Mouse (Mus musculus) hematopoietic stem cell, adult 5-6 weeks (primary cell): Measurements from ENCODE around the gene Taar4. TPM values are rescaled to one million over a fixed set of nuclear protein-coding genes. Genes with fewer than 3 reads are reported as not detected.

Experiments used
- ATAC-seq, 2 experiments: fragments of 125-278 bp in 1 of 2; replicated peaks in 1 of 2; 2 replicates each; pipeline ENCODE4 v1.8.0; 2016 to 2017; ENCODE audit warnings: inconsistent platforms in 2 of 2, mild to moderate bottlenecking in 2 of 2, moderate number of reproducible peaks in 2 of 2, low read depth in 1 of 2, moderate TSS enrichment in 1 of 2; ENCODE audit not compliant: low FRiP score in 2 of 2, poor library complexity in 2 of 2, severe bottlenecking in 2 of 2, insufficient read depth in 1 of 2, low TSS enrichment in 1 of 2
- total RNA-seq: library from RNA; stranded (forward); fragments of 172-1452, 232-1000 nt; gene quantifications from 2 replicates; pipeline ENCODE4 v1.2.3, GENCODE M21; 2017

Gene Taar4
- not detected in 2 replicates for total RNA-seq

DNA sequence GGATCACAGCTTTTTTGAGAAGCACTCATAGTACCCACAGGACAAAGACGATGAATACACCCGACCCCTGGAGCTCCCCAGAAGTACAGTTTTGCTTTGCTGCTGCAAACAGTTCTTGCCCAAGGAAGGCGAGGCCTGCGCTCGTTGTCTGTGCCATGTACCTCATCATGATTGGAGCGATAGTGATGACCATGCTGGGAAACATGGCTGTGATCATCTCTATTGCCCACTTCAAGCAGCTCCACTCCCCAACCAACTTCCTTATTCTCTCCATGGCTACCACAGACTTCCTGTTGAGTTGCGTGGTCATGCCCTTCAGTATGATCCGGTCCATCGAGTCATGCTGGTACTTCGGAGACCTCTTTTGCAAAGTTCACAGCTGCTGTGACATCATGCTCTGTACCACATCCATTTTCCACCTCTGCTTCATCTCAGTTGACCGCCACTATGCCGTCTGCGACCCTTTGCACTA is at the start of gene Taar4:
Gene Taar4 (plus strand): TSS at position 51 of the 472 bp plus-strand sequence.
- ATAC-seq = peak; percentile 56 to 59

DNA sequence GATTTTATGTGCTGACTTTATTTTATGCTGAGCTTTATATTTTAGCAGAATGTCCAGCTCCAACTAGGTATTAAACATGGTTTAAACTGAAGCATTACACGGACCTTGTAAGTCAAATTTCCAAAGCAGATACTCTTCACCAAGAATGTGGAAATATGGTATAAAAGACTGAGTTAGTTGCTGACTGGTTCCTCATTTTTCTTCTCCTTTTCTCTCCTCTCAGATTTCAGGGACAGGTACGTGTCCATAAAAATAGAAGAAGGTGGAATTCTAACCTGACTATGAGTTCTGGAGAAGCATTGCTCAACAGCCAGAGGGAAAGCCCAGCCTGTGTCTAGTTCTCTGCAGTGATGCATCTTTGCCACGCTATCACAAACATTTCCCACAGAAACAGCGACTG is 40.2 kb upstream of the Taar4 start, which contains the start of gene Taar1:
Gene Taar1 (plus strand): TSS at position 301 of the 400 bp plus-strand sequence.
- no peak for ATAC-seq

DNA sequence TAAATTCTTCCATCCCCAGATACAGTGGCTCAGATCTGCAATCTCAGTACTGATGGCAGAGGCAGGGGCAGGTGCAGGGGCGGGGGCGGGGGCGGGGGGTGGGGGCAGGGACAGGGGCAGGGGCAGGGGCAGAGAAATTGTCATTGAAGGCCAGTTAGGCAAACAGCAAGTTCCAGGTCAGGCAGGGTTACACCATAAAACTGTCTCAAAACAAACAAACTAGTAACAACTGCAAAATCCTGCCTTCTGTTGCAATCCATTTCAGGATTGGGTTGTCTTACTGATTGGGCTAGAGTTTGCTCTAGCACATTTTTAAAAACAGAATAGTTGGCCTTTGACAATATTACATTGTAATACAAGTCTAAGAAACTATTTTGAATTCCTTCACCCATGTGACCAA is 37.8 kb upstream of the Taar4 start:
- no peak for ATAC-seq

DNA sequence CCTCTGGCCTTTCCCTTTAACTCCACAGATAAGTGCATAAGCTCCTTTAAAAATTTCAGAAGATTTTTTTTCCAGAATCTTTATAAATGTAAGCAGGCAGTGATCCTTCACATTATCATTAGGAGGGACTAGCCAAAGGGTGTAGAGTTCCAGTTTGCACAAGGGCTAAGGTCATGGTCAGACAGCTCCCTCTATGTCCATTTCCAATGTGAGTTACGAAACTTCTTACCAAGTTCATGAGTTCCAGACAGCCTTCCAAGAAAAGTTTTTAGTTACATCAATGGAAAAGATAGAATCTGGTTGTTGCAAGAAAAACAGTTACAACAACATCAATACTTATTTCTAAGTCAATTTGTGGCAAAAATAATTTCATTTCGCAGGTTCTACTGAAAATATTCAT is 36.4 kb upstream of the Taar4 start:
- ATAC-seq = no peak

DNA sequence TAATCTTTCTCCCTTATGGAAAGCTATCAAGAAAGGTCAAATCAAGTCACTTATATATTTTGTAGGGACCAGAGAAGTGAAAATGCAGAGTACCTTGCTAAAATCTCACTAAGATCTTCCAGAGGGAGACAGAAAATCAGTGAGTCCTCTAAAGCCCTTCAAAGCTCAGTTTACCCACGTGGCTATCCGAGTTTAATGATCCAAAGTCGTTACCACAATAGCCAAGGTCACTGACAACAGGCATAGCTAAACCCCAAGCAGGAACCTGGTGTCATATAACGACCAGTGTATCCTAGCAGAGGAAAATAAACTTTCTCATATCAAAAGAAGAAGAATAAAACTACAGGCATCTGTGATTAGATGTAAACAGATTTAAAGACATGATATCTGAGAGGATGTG is 22.7 kb upstream of the Taar4 start:
- no peak for ATAC-seq

DNA sequence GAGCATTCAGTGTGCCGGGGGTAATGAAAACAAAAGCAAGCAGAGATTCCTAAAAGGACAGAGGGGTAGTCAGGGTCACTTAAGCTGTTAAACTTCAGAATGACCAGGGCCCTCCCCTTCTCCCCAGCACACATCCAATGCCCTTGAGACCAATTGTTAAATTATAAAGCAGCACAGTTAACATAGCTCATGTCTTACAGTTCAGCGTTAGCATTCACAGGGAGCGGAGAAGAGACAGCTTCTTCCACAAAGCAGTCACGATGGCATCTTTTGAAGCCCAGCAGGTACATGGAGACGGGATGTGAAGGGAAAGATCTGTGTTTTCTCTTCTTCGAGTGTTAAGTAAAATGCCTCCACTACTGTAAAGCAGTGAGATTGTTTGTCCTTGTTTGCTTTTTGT is 22.0 kb upstream of the Taar4 start, which contains the start of gene Taar2:
Gene Taar2 (plus strand): TSS at position 261 of the 400 bp plus-strand sequence.
- no peak for ATAC-seq

DNA sequence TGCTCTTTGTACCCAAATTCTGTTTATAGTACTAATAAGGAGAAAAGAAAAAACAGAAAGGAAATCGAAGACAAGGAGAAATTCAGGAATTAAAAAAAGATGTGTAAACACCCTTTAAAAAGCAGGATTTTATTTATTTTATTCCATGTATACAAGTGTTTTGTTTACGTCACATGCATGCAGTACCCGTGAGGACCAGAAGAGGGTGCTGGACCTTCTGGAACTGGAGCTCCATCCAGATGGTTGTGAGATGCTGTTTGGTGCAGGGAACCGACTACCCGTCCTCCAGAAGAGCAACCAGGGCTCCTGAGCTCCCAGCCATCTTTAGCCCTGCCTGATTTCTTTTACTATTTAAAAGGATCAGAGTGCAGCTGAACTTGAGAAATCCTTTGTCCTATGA is 17.8 kb upstream of the Taar4 start:
- ATAC-seq = no peak

DNA sequence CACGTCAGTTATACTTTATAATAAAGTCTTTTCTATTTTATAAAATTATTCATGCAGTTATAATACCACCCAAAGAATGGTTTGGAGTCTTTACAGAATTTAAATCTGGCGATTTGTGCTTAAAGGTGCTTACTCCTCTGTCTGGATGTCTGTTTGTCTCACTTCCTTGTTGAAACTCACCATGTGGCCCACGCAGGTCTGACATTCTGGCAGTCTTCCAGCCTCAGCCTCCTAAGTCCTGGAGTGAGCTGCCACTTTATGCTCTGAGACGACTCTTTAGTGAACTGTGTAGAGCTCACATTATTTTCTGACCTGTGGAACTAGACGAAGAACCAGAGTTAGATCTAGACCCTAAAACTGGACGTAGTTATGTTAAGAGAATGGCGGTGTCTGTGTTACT is 12.3 kb upstream of the Taar4 start:
- ATAC-seq = 0 out of 4 replicates have a peak, but pooled peaks of 1 of the 2 experiments have one; percentile 29

DNA sequence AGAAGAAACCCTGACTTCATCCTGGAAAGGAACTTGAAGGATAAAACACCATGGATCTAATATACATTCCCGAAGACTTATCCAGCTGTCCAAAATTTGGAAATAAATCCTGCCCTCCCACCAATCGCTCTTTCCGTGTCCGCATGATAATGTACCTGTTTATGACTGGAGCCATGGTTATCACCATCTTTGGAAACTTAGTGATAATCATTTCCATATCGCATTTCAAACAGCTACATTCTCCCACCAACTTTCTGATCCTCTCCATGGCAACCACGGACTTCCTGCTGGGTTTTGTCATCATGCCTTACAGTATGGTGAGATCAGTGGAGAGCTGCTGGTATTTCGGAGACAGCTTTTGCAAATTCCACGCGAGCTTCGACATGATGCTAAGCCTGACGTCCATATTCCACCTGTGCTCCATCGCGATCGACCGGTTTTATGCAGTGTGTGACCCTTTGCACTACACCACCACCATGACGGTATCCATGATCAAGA is 10.7 kb upstream of the Taar4 start, which contains the start of gene Taar3:
Gene Taar3 (plus strand): TSS at position 51 of the 498 bp plus-strand sequence.
- no peak for ATAC-seq

DNA sequence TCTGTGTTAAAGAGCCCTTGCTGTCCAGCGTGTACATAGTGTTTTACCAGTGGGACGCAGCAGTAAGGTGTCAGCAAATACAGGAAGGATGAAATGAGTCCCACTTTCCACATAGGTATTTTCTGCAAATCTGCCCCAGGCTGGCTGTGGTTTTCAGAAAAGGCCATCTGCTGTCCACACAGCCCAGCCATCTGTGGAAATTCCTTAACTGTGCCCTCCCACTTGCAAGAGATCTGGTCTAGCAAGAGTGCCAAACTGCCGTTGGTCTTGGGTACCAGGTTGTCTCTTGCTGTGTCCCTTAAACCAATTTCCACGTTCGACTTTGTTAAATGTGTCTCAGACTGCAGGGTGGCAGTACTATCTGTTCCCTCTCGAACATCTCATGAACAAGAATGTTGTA is 8.6 kb upstream of the Taar4 start:
- ATAC-seq = no peak

DNA sequence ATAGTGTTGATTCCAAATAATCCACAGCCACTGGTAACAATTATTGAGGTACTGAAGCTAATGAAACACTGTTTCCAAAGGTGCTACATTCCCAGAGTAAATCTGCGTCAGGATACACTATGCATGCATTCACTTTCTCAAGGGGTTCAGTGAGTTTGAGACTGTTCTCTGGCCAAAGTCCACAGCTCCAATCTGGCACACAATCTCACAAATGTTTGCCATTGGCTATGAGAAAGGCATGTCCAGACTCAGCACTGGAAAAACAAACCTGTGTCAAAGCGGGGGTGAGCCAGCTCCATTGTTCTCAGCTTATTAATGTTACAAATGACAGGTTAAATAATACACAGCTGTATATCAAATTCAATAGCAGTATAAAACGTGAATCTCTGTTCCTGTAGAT is 1.2 kb upstream of the Taar4 start:
- ATAC-seq = no peak

DNA sequence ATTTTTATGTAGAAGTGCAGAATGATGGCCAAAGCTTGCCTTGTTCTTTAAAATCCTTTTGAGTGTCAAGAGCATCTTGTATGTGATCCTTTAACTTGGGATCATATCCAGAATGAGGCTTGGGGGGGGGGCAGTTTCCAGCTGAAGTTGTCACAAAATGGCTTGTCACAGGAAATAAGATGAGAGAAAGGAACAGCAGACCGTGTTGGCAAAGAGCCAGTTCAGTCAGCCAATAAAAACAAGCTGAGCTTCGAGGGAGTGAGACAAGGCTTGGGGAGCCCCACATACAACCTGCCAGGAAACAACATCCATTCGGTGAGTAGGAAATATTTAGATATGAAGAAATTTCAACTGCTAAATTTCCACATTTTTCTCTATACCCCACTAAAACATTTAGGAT is 3.1 kb downstream of the Taar4 start:
- no peak for ATAC-seq

DNA sequence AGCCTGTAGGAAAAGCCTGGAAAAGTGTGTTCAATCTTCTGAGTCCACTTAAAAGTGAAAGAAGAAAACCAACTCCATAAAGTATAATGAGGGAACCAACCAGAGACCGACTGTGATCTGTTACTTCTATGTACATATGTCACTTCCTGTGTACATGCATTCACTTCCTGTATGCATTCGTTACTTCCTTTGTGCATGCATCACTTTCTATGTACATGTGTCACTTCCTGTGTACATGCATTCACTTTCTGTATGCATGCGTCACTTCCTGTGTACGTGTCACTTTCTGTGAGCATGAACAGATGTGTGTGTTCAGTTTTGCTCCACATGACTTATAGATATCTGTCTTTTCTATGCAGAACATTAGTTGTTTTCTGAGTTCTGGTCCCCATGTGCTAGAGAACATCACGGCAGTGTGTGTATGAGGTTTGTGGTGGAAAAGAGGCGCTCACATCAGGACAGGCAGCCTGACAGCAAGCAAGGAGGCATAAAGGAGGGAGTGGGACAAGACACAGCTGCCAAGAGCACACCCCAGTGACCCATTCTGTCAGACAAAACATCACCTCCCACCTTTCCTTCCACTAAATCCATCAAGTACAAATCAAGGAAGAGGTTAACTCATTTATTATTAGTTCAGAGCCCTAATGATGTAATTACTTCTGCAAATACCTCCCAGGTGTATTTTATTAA is 4.8 kb downstream of the Taar4 start:
- ATAC-seq = 0 out of 4 replicates have a peak, but pooled peaks of 1 of the 2 experiments have one; percentile 10

DNA sequence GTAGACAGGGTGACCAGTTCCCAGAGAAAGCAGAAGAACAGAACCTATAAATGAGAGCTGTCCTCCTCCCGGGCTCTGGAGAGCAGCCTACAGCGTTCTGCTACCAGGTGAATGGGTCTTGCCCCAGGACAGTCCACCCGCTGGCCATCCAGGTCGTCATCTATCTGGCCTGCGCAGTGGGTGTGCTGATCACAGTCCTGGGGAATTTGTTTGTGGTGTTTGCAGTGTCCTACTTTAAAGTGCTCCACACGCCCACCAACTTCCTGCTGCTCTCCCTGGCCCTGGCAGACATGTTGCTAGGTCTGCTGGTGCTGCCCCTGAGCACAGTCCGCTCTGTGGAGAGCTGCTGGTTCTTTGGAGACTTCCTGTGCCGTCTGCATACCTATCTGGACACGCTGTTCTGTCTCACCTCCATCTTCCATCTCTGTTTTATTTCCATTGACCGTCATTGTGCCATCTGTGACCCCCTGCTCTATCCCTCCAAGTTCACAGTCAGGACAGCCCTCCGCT is 10.4 kb downstream of the Taar4 start, which contains the start of gene Taar5:
Gene Taar5 (plus strand): TSS at position 51 of the 510 bp plus-strand sequence.
- no peak for ATAC-seq

DNA sequence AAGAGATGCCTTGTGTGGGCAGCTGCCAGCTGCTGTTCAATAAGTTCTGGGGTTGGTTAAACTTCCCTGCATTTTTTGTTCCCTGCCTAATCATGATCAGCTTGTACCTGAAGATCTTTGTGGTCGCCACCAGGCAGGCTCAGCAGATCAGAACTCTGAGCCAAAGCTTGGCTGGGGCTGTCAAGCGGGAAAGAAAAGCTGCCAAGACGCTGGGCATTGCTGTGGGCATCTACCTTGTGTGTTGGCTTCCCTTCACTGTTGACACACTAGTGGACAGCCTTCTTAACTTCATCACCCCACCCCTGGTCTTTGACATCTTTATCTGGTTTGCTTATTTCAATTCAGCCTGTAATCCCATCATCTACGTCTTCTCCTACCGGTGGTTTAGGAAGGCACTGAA is 11.0 kb downstream of the Taar4 start:
- ATAC-seq = no peak

DNA sequence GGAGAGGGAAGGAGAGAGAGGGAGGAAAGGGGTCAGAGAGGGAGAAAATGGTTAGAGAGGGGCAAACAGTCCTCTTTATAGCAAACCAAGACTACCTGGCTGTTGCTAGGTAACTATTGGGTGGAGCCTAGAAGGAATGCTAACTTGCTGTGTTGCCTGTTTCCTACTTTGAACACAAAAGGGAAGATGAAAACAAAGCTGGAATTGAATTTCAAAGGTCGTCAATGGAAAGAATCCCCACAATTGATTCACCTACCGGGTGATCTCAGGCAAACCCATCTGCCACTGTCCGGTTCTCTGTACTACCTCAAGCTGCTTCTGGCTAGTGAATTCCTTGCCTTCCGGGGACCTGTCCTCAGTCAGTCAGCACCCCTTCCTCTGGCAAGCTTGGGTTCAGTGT is 17.7 kb downstream of the Taar4 start:
- no peak for ATAC-seq

DNA sequence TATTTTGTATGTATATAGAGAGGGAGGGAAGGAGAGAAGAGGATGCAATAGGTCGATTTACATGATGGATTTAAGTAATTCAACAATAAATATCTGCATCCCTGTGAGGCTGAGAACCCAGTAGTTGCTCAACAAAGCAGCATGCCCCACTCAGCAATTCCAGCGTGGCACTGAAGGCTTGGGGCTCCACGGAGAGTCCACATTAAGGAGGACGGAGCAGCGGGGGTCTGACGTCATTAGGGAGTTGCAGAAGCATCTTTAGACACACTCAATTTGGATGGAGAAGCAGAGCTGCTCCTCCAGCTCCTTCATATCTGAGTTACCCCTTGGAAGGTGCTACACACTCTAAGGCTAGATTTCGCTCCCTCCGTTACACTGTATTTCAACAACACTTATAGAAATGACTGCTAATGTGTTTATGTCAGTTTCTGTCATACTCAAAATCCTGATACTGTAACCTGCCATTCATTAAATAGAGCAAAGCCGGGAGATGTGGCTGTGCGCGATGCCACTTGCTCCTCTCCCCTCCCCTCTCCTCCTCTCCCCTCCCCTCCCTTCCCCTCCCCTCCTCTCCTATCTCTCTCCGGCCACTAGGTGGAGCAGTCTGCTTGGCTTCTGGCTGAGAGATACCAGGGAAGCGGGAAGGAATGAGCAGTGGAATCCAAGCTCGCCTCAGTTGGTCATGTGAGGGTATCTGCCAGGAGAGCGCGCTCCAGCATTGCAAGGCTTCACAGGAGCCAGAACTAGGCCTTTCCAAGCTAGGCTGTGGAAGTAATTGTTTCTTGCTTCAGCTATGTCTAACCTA is 18.8 kb downstream of the Taar4 start:
- ATAC-seq = peak; percentile 78 to 86

DNA sequence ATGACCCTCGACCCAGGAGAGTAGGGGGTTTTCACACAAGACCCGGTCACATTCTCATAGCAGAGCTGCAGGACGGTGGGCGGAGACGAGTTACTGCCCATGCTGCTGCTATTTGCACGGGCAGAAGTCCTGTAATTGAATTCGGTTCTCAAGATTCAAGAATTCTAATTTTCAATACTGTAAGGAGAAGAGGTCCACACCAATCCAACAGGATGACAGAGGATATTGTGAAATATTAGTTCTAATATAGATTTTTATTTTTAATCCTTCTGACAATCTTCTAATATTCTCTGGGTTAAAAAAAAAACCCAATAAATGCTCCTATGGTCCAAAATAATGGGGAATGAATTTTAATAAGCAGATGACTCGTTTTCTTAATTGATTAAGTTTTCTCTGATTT is 25.3 kb downstream of the Taar4 start, which contains the start of gene Taar6:
Gene Taar6 (minus strand): TSS at position 101 of the 400 bp plus-strand sequence.
- no peak for ATAC-seq
